ENCODE assay signal across 8 mouse cellular contexts in the genomic region with DNA sequence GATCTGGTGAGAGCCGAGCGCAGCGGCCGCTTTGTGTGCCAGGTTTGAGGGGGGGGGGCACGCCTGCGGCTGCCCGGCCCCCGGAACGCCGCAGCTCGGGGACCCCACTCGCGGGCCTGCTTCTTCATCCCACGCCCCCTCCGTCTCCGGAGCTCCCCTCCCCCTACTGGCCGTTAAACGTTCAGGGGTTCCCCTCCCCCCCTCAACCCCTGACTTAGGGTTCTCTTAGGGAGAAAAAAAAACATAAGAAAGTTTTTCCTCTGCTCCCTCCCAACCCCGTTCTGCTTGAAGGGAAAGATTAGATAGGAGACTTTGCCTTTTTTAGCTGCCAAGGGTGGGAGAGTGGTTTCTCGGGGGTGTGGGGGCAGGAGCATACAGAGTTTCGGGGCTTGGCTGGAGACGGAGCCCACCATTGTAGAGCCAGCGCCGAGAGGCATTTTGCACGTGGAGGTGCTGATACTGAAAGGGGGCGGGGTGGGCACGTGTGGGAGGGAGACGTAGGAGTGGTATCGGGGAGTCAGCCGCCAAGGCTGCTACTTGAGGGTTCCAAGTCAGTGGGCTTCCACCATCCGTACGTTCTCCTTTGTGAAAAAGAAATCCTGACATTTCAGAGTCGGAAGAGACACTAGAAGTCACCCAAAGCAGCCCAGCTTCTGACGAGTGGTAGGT. TPM values are rescaled to one million over a fixed set of nuclear protein-coding genes. Genes with fewer than 3 reads are reported as not detected.
DNase-seq lines count a peak whose midpoint lies in the region; ATAC-seq and TF ChIP-seq lines count a peak whose summit lies in the region.

No protein-coding gene starts in this region.

- no peaks in the 10 kb centered on the region; the same call in 1 of the 2 replicates for H3K36me3 ChIP-seq in heart, embryonic 16.5 days (ENCODE audit: control insufficient read depth, insufficient read depth)
- no peaks in the 10 kb centered on the region for H3K36me3 ChIP-seq in spleen, adult 2 months (ENCODE audit: control insufficient read depth, insufficient read depth, low read length)

- H3K27ac ChIP-seq in heart, embryonic 16.5 days (ENCODE audit: low read length) = peak overlapping the region; percentile 96
- H3K27ac ChIP-seq in spleen, adult 2 months (ENCODE audit: insufficient read depth, low read length) = peak overlapping the region; percentile 97

- peaks cover 16% of the 10 kb centered on the region for H3K4me1 ChIP-seq in heart, embryonic 16.5 days (ENCODE audit: control insufficient read depth, insufficient read depth, low read length)
- peaks cover 9% of the 10 kb centered on the region for H3K4me1 ChIP-seq in spleen, adult 2 months (ENCODE audit: control insufficient read depth, insufficient read depth, insufficient read length)

- under 1% methylated on average over 33 of the region's 34 CpGs for WGBS in heart, embryonic 16.5 days
- under 1% methylated on average over 34 of the region's 34 CpGs for WGBS in spleen, adult 2 months

- DNase-seq in cerebellum, adult 11 months = peak; percentile 25
- no peak for DNase-seq in cerebellum, adult 9-10 months
- DNase-seq in NIH3T3 (ENCODE audit: low read depth) = peak; percentile 56
- peak; percentile 30 for DNase-seq in embryo, embryonic 11.5 days (ENCODE audit: low read depth, low spot score)
- DNase-seq in layer of hippocampus, postnatal 10 days (ENCODE audit: low spot score in 2 of 2) = peak; percentile 9 to 22
- peak; percentile 58 for DNase-seq in mesoderm, embryonic 11.5 days (ENCODE audit: low read depth, low spot score)
- peak; percentile 5 to 12 for DNase-seq in spleen, adult 2 months (ENCODE audit: low read depth in 1 of 2, low spot score in 2 of 2)

- H3K9ac ChIP-seq in heart, embryonic 16.5 days (ENCODE audit: low read length) = peak overlapping the region; percentile 98

- no peaks in the 10 kb centered on the region for H3K9me3 ChIP-seq in heart, embryonic 16.5 days (replicated peaks; ENCODE audit: control insufficient read depth, low read length)

- ATAC-seq in heart, embryonic 16.5 days (replicated peaks; ENCODE audit: extremely low read depth, insufficient read depth, low FRiP score) = no peak; the same call in 1 of the 2 replicates

- H3K4me3 ChIP-seq in heart, embryonic 16.5 days (ENCODE audit: low read length) = peak overlapping the region; percentile 100
- H3K4me3 ChIP-seq in spleen, adult 2 months (ENCODE audit: extremely low read depth, insufficient read depth, insufficient read length) = peak overlapping the region; percentile 82

- TF ChIP-seq CTCF in spleen, adult 2 months (IDR thresholded peaks at IDR 0.05; ENCODE audit: extremely low read depth, insufficient read depth, insufficient read length, insufficient replicate concordance) = no peak

- no peaks in the 10 kb centered on the region for H3K27me3 ChIP-seq in heart, embryonic 16.5 days (ENCODE audit: control insufficient read depth, insufficient read depth, low read length)
- H3K27me3 ChIP-seq in spleen, adult 2 months (ENCODE audit: control insufficient read depth, insufficient read depth, low read length) = no peaks in the 10 kb centered on the region

- peak overlapping the region; percentile 93 for H3K4me2 ChIP-seq in heart, embryonic 16.5 days (ENCODE audit: low read depth, low read length)

- no peak for TF ChIP-seq POLR2A in spleen, adult 2 months (IDR thresholded peaks at IDR 0.05; ENCODE audit: low read depth, low read length)

RNA-seq across cellular contexts. Expression of a gene that starts 0.9 kb away (rescaled TPM):
- polyA plus RNA-seq in heart, embryonic 16.5 days (2015; fragmentation: Nextera tagmentation; extraction: Ambion mirVana) = 17.6 and 20.0 TPM in 2 replicates
- total RNA-seq in layer of hippocampus, postnatal 10 days (2021) = 10 to 100 TPM; 35.4 to 41.0 TPM
- polyA plus RNA-seq in spleen, adult 2 months (2012; rRNA removed) = 2.6 and 3.8 TPM in 2 replicates

RNA-seq across cellular contexts. Expression of a gene that starts 1.0 kb away (rescaled TPM):
- 16.8 and 17.0 TPM in 2 replicates for polyA plus RNA-seq in heart, embryonic 16.5 days (2015; fragmentation: Nextera tagmentation; extraction: Ambion mirVana)
- 10 to 100 TPM; 29.2 to 30.2 TPM for total RNA-seq in layer of hippocampus, postnatal 10 days (2021)
- 3.5 and 4.8 TPM in 2 replicates for polyA plus RNA-seq in spleen, adult 2 months (2012; rRNA removed)
